Mouse (Mus musculus) thymus, postnatal 4 days (tissue): Measurements from ENCODE around the gene Tex13c3.
"Not testable (repeated sequence)": the region's sequence is repeated elsewhere in the genome, so short reads cannot be mapped to it uniquely, and the experiment has no call there.

Experiments
- DNase-seq: peaks from one replicate; pipeline ENCODE4 v3.0.0; 2021

Tex13c3 gene

GRCm38 (mm10) chrX:19481219-19481618, at the start of gene Tex13c3:
TSS of gene Tex13c3 (minus strand) at chrX:19481319.
- not testable (repeated sequence) for DNase-seq

- DNase-seq = no peak
Measured at GRCm38 (mm10) chrX:19489731-19490130, 8.6 kb upstream of the Tex13c3 start.
